Mouse (Mus musculus) stomach, embryonic 14.5 days (tissue): Measurements from ENCODE around the gene Itgb5. TPM values are rescaled to one million over a fixed set of nuclear protein-coding genes. Genes with fewer than 3 reads are reported as not detected.

Experiments
- ATAC-seq: fragments of 200-750 bp; cut with Nextera tagmentation; 2 replicates; pipeline ENCODE4 v1.8.0; 2017; ENCODE audit warnings: low read depth, moderate TSS enrichment; ENCODE audit not compliant: insufficient number of reproducible peaks, insufficient read depth, low FRiP score
- H3K27ac ChIP-seq: fragments of 300-500 bp; sonication (generic); 2 replicates; pipeline ENCODE4 v1.5.1; 2014; ENCODE audit warnings: mild to moderate bottlenecking, low read length, moderate library complexity, mixed read lengths
- H3K27me3 ChIP-seq: fragments of 300-500 bp; sonication (generic); 2 replicates; pipeline ENCODE4 v1.6.1; 2014; ENCODE audit warnings: low read length, control low read depth, mixed read lengths; ENCODE audit not compliant: control insufficient read depth, insufficient read depth
- H3K36me3 ChIP-seq: fragments of 300-500 bp; sonication (generic); 2 replicates; pipeline ENCODE4 v1.6.1; 2014; ENCODE audit warnings: mild to moderate bottlenecking, control low read depth, low read length, moderate library complexity, mixed read lengths; ENCODE audit not compliant: control insufficient read depth, insufficient read depth
- H3K4me1 ChIP-seq: fragments of 300-500 bp; sonication (generic); 2 replicates; pipeline ENCODE4 v1.6.1; 2014; ENCODE audit warnings: low read length, control low read depth, mixed read lengths; ENCODE audit not compliant: control insufficient read depth, insufficient read depth
- H3K4me2 ChIP-seq: fragments of 300-500 bp; sonication (generic); replicated peaks from 2 replicates; pipeline ENCODE4 v1.6.1; 2014; ENCODE audit warnings: low read depth, low read length, control low read depth
- H3K4me3 ChIP-seq: fragments of 300-500 bp; sonication (generic); 2 replicates; pipeline ENCODE4 v1.5.1; 2014; ENCODE audit warnings: low read depth, low read length, control low read depth
- H3K9ac ChIP-seq: fragments of 300-500 bp; sonication (generic); replicated peaks from 2 replicates; pipeline ENCODE4 v1.6.1; 2014; ENCODE audit warnings: low read depth, mild to moderate bottlenecking, control low read depth, low read length, moderate library complexity, mixed read lengths
- H3K9me3 ChIP-seq: fragments of 300-500 bp; sonication (generic); 2 replicates; pipeline ENCODE4 v1.6.1; 2016; ENCODE audit warnings: low read depth, low read length, control low read depth; ENCODE audit not compliant: control insufficient read depth
- whole genome bisulfite sequencing: fragments of 180-500 bp; shearing (Covaris S2); extraction: QIAGEN DNeasy Blood & Tissue Kit; methylation state at CpG from one replicate; pipeline ENCODE4 v1.1.7; 2014; 5-methylcytosine and 5-hydroxymethylcytosine counted together
- polyA plus RNA-seq: library from polyadenylated mRNA; unstranded; fragments of >200 nt; fragmentation: Nextera tagmentation; extraction: Ambion mirVana; gene quantifications from 2 replicates; pipeline ENCODE4 v1.2.1, GENCODE M21; 2014

The Itgb5 gene
- 32.5 and 37.2 TPM in 2 replicates for polyA plus RNA-seq

DNA sequence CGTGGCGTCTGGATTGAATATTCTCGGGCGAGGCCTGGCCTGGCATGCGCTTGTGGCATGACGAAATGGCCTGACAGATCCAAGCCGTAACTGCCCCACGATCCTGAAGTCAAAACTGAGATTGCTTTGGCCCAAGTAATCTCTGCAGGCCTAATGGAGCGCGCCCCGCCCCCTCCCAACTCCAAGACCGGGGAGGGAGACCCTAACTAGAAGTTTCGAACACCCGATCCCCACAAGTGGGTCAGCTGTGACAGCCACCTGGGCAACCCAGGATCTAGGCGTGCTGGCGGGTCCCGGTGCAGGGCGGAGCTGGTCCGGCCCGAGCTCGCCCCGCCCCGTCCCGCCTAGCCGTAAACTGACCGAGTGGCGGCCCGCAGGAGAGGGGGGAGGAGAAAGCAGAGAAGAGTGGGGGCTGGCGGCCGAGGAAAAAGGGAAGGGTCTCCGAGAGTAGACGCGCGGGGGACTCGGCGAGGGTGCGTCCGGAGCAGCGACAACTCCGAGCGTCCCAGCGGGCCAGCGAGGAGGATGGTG lies at the start of gene Itgb5:
Itgb5 (plus strand) TSS at position 365 of the 531 bp plus-strand sequence.
- Histone ChIP-seq H3K36me3 (no peaks in the 10 kb centered on the region), H3K9ac (peak within 1 kb of the TSS; percentile 90), H3K27me3 (no peaks in the 10 kb centered on the region), H3K4me3 (peak within 1 kb of the TSS; percentile 92), H3K4me1 (peaks cover 25% of the 10 kb centered on the region), H3K9me3 (no peaks in the 10 kb centered on the region), H3K27ac (peak within 1 kb of the TSS; percentile 91), H3K4me2 (peak within 1 kb of the TSS; percentile 85)
- under 1% methylated on average over 41 of the region's 43 CpGs for WGBS
- peak; percentile 83 for ATAC-seq

DNA sequence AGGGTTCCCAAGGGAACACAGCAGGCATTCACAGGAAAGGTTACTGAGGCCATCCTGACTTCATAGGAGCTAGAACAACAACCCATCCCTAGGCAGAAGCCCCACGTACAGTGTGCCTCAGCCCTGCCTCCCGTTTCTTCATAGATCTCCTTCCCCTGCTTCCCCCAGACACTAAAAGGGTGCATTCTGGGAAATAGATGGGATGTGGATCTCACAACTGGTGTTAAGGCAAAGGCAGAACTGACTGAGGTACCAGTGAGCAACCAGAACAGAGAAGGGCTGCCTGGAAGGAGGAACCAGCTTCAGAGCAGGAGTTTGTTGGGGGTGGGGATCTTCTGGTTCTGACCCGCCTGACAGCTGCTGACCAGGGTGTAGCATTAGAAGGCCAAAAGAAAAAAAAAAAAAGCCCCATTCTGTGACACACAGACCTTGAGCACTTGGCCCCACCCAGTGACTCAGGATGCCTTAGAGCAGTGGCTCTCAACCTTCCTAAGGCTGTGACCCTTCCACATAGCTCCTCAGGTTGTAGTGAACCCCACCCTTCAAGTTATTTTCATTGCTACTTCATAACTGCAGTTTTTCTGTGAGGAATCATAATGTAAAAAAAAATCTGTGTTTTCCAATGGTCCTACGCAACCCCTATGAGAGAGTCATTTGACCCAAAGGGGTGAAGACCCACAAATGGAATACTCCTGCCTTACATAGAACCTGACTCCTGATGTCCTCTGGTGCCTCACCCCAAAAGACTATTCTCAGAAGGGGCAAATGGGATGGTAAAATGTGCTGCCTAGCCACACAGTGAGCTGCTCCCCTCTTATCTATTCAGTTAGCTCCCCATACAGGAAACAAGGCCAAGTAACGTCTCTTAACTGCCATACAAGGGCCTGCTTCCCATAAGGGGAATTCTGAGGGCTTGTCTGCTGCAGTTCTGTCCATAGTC lies 47.4 kb upstream of the Itgb5 start:
- no peaks in the 10 kb centered on the region for H3K9me3 ChIP-seq
- H3K9ac ChIP-seq, result no peak overlapping the region
- no peak overlapping the region for H3K4me2 ChIP-seq
- no peak overlapping the region for H3K4me3 ChIP-seq
- H3K4me1 ChIP-seq, result peaks cover 3% of the 10 kb centered on the region; the same call in 1 of the 2 replicates
- H3K27me3 ChIP-seq, result no peaks in the 10 kb centered on the region
- ATAC-seq, result no peak
- no peak overlapping the region for H3K27ac ChIP-seq
- WGBS, result 70% methylated on average over 5 of the region's 5 CpGs
- H3K36me3 ChIP-seq, result no peaks in the 10 kb centered on the region

DNA sequence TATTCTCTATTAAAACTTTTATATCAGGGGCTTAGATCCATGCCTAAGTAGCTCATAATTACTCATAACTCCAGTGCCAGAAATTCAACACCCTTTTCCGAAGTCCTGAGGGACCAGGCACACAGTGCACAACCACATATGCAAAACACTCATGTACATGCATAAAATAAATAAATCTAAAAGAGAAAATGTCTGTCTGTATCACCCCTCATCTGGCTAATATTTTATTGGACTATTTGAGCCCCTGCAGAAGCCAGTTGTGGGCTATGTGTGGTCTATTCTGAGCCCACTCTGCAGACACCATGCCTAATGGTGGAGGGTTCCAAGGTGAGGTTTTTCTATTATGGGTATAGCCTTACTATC lies 46.8 kb upstream of the Itgb5 start:
- Histone ChIP-seq H3K36me3 (no peaks in the 10 kb centered on the region), H3K27me3 (no peaks in the 10 kb centered on the region), H3K27ac (no peak overlapping the region), H3K9me3 (no peaks in the 10 kb centered on the region), H3K9ac (no peak overlapping the region), H3K4me1 (peaks cover 3% of the 10 kb centered on the region; the same call in 1 of the 2 replicates), H3K4me3 (no peak overlapping the region), H3K4me2 (no peak overlapping the region)
- no peak for ATAC-seq
- WGBS, result 75% methylated on average over 1 of the region's 1 CpGs

DNA sequence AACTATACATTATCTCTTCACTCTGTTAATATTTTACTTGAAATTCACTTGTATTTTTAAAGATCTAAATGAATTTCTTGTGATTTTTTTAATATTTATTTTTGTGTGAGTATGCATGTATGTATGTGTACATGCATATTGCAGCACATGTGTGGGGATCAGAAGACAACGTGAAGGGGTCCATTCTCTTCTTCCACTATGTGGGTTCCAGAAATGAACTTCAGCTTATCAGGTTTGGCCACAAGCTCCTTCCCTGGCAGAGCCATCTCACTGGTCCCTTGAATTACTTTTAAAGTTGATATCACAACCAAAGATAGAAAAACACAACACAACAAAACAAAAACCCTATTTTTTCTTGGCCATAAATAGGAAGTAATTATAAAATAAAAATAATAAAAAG lies 44.9 kb upstream of the Itgb5 start:
- Histone ChIP-seq H3K4me2 (no peak overlapping the region), H3K27ac (no peak overlapping the region), H3K4me1 (peaks cover 3% of the 10 kb centered on the region; the same call in 1 of the 2 replicates), H3K9me3 (no peaks in the 10 kb centered on the region), H3K27me3 (no peaks in the 10 kb centered on the region), H3K36me3 (no peaks in the 10 kb centered on the region), H3K9ac (no peak overlapping the region), H3K4me3 (no peak overlapping the region)
- WGBS, result 85% methylated on average over 1 of the region's 1 CpGs
- no peak for ATAC-seq

DNA sequence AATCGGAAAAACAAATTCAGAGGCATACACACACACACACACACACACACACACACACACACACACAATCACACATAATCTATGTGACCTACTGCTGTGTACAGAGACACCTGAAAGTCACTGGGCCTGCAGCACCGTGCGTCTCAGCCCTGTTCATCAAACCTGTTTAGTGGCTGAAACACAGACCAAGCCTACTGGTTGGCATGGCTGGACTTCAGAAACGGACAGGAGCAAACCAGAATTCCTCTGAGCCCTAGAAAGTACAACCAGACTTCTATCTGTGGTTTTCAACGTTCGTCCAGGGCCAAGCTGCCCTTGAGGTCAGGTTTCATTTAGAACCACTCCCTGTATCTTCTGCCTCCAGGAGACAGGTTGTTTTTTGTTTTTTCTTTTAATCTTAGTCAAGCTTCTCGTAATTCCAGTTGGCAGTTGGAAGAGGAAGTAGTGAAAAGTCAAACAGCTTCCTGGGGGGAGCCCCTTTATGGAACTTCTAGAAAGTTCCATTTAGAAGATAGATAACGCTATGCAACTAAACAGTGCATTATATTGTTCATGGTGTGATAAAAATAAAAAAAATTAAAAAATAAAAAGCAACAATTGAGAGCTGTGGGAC lies 44.3 kb upstream of the Itgb5 start:
- H3K4me1 ChIP-seq, result peaks cover 3% of the 10 kb centered on the region; the same call in 1 of the 2 replicates
- WGBS, result 63% methylated on average over 8 of the region's 8 CpGs
- no peaks in the 10 kb centered on the region for H3K27me3 ChIP-seq
- no peak overlapping the region; the same call in 1 of the 2 replicates for H3K27ac ChIP-seq
- H3K9ac ChIP-seq, result no peak overlapping the region
- no peak overlapping the region for H3K4me3 ChIP-seq
- H3K9me3 ChIP-seq, result no peaks in the 10 kb centered on the region
- no peak overlapping the region for H3K4me2 ChIP-seq
- ATAC-seq, result no peak
- no peaks in the 10 kb centered on the region for H3K36me3 ChIP-seq

DNA sequence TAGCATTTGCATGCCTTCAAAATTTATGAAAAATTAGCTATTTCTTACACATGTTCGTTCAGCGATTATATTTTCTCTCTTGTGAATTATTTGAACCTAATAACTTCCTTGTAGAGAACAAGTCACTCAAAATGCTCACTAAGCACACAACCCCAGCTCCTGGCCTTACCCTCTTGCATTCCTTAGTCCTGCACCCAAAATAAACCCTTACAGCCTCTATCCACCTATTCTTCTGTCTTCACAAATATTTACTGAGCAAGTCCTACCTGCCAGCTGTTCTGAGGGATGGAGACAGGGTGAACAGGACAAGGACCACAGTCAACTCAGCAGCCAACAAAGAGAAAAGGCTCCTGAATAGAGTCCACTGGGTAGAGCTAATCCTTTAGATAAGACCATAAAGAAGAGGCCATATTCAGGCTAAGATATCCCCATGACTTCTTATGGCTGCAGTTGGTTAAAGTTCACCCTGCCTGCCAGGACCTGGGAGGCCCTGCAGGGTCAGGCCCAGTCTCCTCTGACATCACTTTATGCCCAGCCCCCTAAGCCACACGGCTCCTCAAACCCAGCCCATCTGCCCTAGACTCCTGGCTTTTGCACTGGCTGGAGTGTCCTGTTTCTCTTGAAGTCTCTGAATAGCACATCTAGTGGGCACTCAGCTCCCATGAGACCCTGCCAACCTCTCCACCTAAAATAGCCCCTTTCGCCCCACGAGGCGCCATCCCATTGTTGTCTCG lies 42.6 kb upstream of the Itgb5 start:
- Histone ChIP-seq H3K4me1 (peaks cover 1% of the 10 kb centered on the region; the same call in 1 of the 2 replicates), H3K9ac (no peak overlapping the region), H3K4me3 (no peak overlapping the region), H3K4me2 (no peak overlapping the region), H3K9me3 (no peaks in the 10 kb centered on the region), H3K27ac (peak overlapping the region; percentile 58), H3K27me3 (no peaks in the 10 kb centered on the region), H3K36me3 (no peaks in the 10 kb centered on the region)
- WGBS, result 71% methylated on average over 7 of the region's 7 CpGs
- ATAC-seq, result peak; percentile 78

DNA sequence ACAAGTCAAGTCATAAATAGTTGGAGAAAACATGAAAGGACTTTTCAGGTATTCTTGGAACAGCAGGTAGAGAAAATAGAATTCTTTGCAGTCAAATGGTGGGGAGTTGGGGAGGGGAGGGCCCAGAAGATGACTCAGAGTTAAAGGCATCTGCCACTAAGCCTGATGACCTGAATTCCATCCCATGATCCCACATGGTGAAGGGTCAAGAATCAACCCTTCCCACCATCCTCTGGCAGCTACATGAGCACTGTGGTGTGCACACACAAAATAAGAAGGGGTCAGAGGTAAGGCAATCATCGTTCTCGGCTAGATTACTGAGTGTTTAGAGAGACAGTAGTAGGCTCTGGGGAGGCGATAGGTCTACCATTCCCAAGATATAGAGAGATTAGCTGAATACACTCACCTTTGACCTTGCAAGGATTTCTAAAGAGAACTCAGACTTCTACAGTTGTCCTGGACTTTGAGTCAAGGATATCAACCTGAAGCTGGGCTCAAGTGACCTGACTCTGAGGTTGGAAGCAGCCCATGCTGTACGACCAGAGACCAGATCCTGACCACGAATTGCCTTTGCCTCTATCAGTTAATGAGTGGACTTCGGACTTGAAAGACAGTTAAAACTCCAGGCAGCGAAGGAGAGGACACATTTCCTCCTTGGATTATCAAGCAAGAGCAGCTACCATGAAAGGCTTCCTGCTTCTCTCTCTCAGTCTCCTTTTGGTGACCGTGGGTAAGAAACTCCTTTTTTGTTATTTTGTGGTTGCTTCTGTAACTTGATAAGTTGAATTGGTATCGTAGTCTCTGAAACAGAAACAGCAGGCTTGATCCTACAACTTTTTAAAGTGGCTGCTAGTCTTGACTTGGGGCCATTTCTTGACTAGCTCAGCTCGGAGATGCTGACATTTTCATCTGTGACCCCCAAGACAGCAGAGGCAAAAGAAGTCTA lies 35.3 kb upstream of the Itgb5 start, which contains the start of gene Muc13:
Muc13 (plus strand) TSS at position 192 of the 946 bp plus-strand sequence.
- Histone ChIP-seq H3K27me3 (no peaks in the 10 kb centered on the region), H3K4me1 (no peaks in the 10 kb centered on the region), H3K9me3 (no peaks in the 10 kb centered on the region), H3K36me3 (no peaks in the 10 kb centered on the region), H3K4me2 (no peak within 1 kb of the TSS), H3K9ac (no peak within 1 kb of the TSS), H3K4me3 (no peak within 1 kb of the TSS), H3K27ac (no peak within 1 kb of the TSS)
- ATAC-seq, result no peak
- WGBS, result 79% methylated on average over 10 of the region's 10 CpGs
